Mouse (Mus musculus) stomach, postnatal 0 days (tissue): Measurements from ENCODE around the gene Gm45785.

Experiments
- CTCF ChIP-seq: IDR thresholded peaks from 2 replicates; pipeline ENCODE4 v1.5.1; 2016; ENCODE audit warnings: antibody characterized with exemption, low read depth, mild to moderate bottlenecking, moderate library complexity
- EP300 ChIP-seq: optimal IDR thresholded peaks from 2 replicates; pipeline ENCODE3; 2016; ENCODE audit warnings: antibody characterized with exemption

GRCm38 (mm10) chr7:140880865-140881515 is 24.9 kb upstream of the Gm45785 start:
- TF ChIP-seq CTCF (no peak), EP300 (no peak)
